Mouse (Mus musculus) liver, adult 2 months (tissue): ENCODE measurements around the gene Hdac7. TPM values are rescaled to one million over a fixed set of nuclear protein-coding genes. Genes with fewer than 3 reads are reported as not detected.

ENCODE experiments used
- DNase-seq: peaks from one replicate; pipeline ENCODE4 v3.0.0-alpha.2; 2011; ENCODE audit warnings: low read depth, low spot score; ENCODE audit errors: extremely low read depth
- H3K27ac ChIP-seq: fragments of 200-500 bp; replicated peaks from 2 replicates; pipeline ENCODE4 v1.5.1; 2012; ENCODE audit warnings: low read depth, mild to moderate bottlenecking, control low read depth, inconsistent platforms, low read length; ENCODE audit not compliant: insufficient read depth
- H3K27me3 ChIP-seq: fragments of 200-500 bp; 2 replicates; pipeline ENCODE4 v1.6.1; 2012; ENCODE audit warnings: mild to moderate bottlenecking, moderate library complexity, low read length, inconsistent platforms; ENCODE audit not compliant: control insufficient read depth, insufficient read depth
- H3K36me3 ChIP-seq: fragments of 200-500 bp; 2 replicates; pipeline ENCODE4 v1.6.1; 2012; ENCODE audit warnings: low read length, inconsistent platforms; ENCODE audit not compliant: control insufficient read depth, insufficient read depth
- H3K4me1 ChIP-seq: fragments of 200-500 bp; 2 replicates; pipeline ENCODE4 v1.6.1; 2011; ENCODE audit warnings: low read length; ENCODE audit not compliant: control insufficient read depth, insufficient read depth
- H3K4me3 ChIP-seq: fragments of 200-500 bp; 2 replicates; pipeline ENCODE4 v1.5.1; 2011; ENCODE audit warnings: low read depth, mild to moderate bottlenecking, control low read depth, low read length, moderate library complexity; ENCODE audit not compliant: insufficient read depth
- H3K79me2 ChIP-seq: fragments of 200-500 bp; 2 replicates; pipeline ENCODE4 v1.6.1; 2012; ENCODE audit warnings: inconsistent platforms, mild to moderate bottlenecking, low read length, moderate library complexity; ENCODE audit not compliant: control insufficient read depth, insufficient read depth
- H3K9ac ChIP-seq: fragments of 200-500 bp; 2 replicates; pipeline ENCODE4 v1.6.1; 2012; ENCODE audit warnings: low read depth, mild to moderate bottlenecking, control low read depth, inconsistent platforms, low read length
- CTCF ChIP-seq: fragments of 200-500 bp; IDR thresholded peaks from 2 replicates; pipeline ENCODE4 v1.5.1; 2011; ENCODE audit warnings: low read depth, low read length, control low read depth
- POLR2A ChIP-seq: fragments of 200-500 bp; IDR thresholded peaks from 2 replicates; pipeline ENCODE4 v1.6.1; 2011; ENCODE audit warnings: low read length, control low read depth; ENCODE audit not compliant: insufficient read depth; ENCODE audit errors: extremely low read depth
- WGBS: fragments of 180-500 bp; shearing (Covaris S2); methylation state at CpG from one replicate; pipeline ENCODE4 v1.1.7; 2018; 5-methylcytosine and 5-hydroxymethylcytosine counted together
- polyA plus RNA-seq: library from polyadenylated mRNA; depleted of rRNA; stranded (reverse); fragments of >200 nt; gene quantifications from 2 replicates; pipeline ENCODE4 v1.2.3, GENCODE M21; 2012; rRNA removed
- total RNA-seq: library from RNA; depleted of rRNA; stranded (reverse); fragments of >200 nt; gene quantifications from 2 replicates; pipeline ENCODE4 v1.2.3, GENCODE M21; 2014; rRNA removed

Gene Hdac7
- 2.5 and 3.4 TPM in 2 replicates for total RNA-seq
- 5.9 and 9.5 TPM in 2 replicates for polyA plus RNA-seq

GRCm38 (mm10) chr15:97844037-97845034 is at the start of gene Hdac7:
Gene Hdac7 (minus strand): TSS chr15:97844502.
- Histone ChIP-seq H3K27me3 (no peaks in the 10 kb centered on the region), H3K79me2 (no peaks in the 10 kb centered on the region), H3K27ac (no peak within 1 kb of the TSS), H3K4me3 (no peak within 1 kb of the TSS), H3K36me3 (no peaks in the 10 kb centered on the region), H3K4me1 (peaks cover 5% of the 10 kb centered on the region; the same call in 1 of the 2 replicates), H3K9ac (no peak within 1 kb of the TSS)
- TF ChIP-seq POLR2A: no peak
- no peak for TF ChIP-seq CTCF
- 75% methylated on average over 19 of the region's 19 CpGs for WGBS
- no peak for DNase-seq

- Histone ChIP-seq H3K27me3 (no peaks in the 10 kb centered on the region), H3K36me3 (no peaks in the 10 kb centered on the region), H3K4me3 (no peak overlapping the region), H3K27ac (no peak overlapping the region), H3K4me1 (no peaks in the 10 kb centered on the region), H3K9ac (no peak overlapping the region), H3K79me2 (no peaks in the 10 kb centered on the region)
- TF ChIP-seq POLR2A: no peak
- no peak for TF ChIP-seq CTCF
- 51% methylated on average over 8 of the region's 8 CpGs for whole genome bisulfite sequencing
- DNase-seq: no peak
These were observed 48.2 kb upstream of the Hdac7 start for GRCm38 (mm10) chr15:97892506-97892905.

GRCm38 (mm10) chr15:97890450-97890849 is 46.1 kb upstream of the Hdac7 start:
- no peak for DNase-seq
- Histone ChIP-seq H3K9ac (no peak overlapping the region), H3K27me3 (no peaks in the 10 kb centered on the region), H3K79me2 (no peaks in the 10 kb centered on the region), H3K4me3 (no peak overlapping the region), H3K4me1 (no peaks in the 10 kb centered on the region), H3K36me3 (no peaks in the 10 kb centered on the region), H3K27ac (no peak overlapping the region)
- TF ChIP-seq POLR2A (no peak), CTCF (no peak)
- WGBS: 64% methylated on average over 10 of the region's 10 CpGs

- WGBS: 50% methylated on average over 11 of the region's 11 CpGs
- no peak for DNase-seq
These were observed 45.7 kb upstream of the Hdac7 start for GRCm38 (mm10) chr15:97890017-97890416.

GRCm38 (mm10) chr15:97887541-97888016 is 43.3 kb upstream of the Hdac7 start:
- H3K36me3 ChIP-seq: no peaks in the 10 kb centered on the region
- no peak for DNase-seq
- H3K27me3 ChIP-seq: no peaks in the 10 kb centered on the region
- no peak overlapping the region for H3K9ac ChIP-seq
- no peak overlapping the region for H3K4me3 ChIP-seq
- no peaks in the 10 kb centered on the region for H3K4me1 ChIP-seq
- no peaks in the 10 kb centered on the region for H3K79me2 ChIP-seq
- WGBS: 85% methylated on average over 10 of the region's 10 CpGs
- H3K27ac ChIP-seq: no peak overlapping the region
- no peak for TF ChIP-seq CTCF
- no peak for TF ChIP-seq POLR2A

More at GRCm38 (mm10) chr15:97890017-97890416, 45.7 kb upstream of the Hdac7 start:
- H3K4me1 ChIP-seq: no peaks in the 10 kb centered on the region
- H3K27ac ChIP-seq: no peak overlapping the region
- no peak overlapping the region for H3K4me3 ChIP-seq
- H3K9ac ChIP-seq: no peak overlapping the region
- TF ChIP-seq POLR2A: no peak
- TF ChIP-seq CTCF: no peak
- no peaks in the 10 kb centered on the region for H3K79me2 ChIP-seq
- H3K27me3 ChIP-seq: no peaks in the 10 kb centered on the region
- H3K36me3 ChIP-seq: no peaks in the 10 kb centered on the region
